Mouse (Mus musculus): ENCODE results near the gene Ssmem1. TPM values are rescaled to one million over a fixed set of nuclear protein-coding genes. Genes with fewer than 3 reads are reported as not detected.
A peak's percentile ranks its signal among the peaks of the same experiment; 100 is the strongest.

The Ssmem1 gene
- polyA plus RNA-seq, 1 experiment from 2014 or later: not detected

- no peaks in the 10 kb centered on the region for H3K27me3 ChIP-seq (replicated peaks)
- peaks cover 5% of the 10 kb centered on the region; the same call in 1 of the 2 replicates for H3K9me3 ChIP-seq
- H3K4me3 ChIP-seq: no peak overlapping the region
- peaks cover 24% of the 10 kb centered on the region for H3K4me1 ChIP-seq
- 92% methylated on average over 5 of the region's 5 CpGs for WGBS
- no peak overlapping the region for H3K9ac ChIP-seq
- no peaks in the 10 kb centered on the region for H3K36me3 ChIP-seq
- H3K4me2 ChIP-seq: no peak overlapping the region
- ATAC-seq (ENCODE audit: extremely low read depth, insufficient number of reproducible peaks, low FRiP score, low TSS enrichment): no peak
- H3K27ac ChIP-seq (replicated peaks): no peak overlapping the region
Measured at GRCm38 (mm10) chr6:30554621-30555170, 45.0 kb downstream of the Ssmem1 start.

- Histone ChIP-seq H3K27me3 (replicated peaks) (no peaks in the 10 kb centered on the region), H3K27ac (replicated peaks) (no peak overlapping the region), H3K9ac (no peak overlapping the region), H3K4me2 (no peak overlapping the region), H3K36me3 (no peaks in the 10 kb centered on the region), H3K9me3 (peaks cover under 1% of the 10 kb centered on the region; the same call in 1 of the 2 replicates), H3K4me1 (peaks cover 24% of the 10 kb centered on the region), H3K4me3 (no peak overlapping the region)
- WGBS: 13% methylated on average over 2 of the region's 9 CpGs
- ATAC-seq (ENCODE audit: extremely low read depth, insufficient number of reproducible peaks, low FRiP score, low TSS enrichment): no peak
Measured at GRCm38 (mm10) chr6:30556080-30556479, 46.4 kb downstream of the Ssmem1 start.

GRCm38 (mm10) chr6:30559726-30560125 lies 50.1 kb downstream of the Ssmem1 start:
- Histone ChIP-seq H3K27me3 (replicated peaks) (no peaks in the 10 kb centered on the region), H3K27ac (replicated peaks) (no peak overlapping the region), H3K4me2 (no peak overlapping the region), H3K4me3 (no peak overlapping the region), H3K4me1 (peaks cover 16% of the 10 kb centered on the region; the same call in 1 of the 2 replicates), H3K9ac (no peak overlapping the region), H3K36me3 (no peaks in the 10 kb centered on the region), H3K9me3 (no peaks in the 10 kb centered on the region)
- no peak for ATAC-seq (ENCODE audit: extremely low read depth, insufficient number of reproducible peaks, low FRiP score, low TSS enrichment)
- 48% methylated on average over 1 of the region's 1 CpGs for WGBS

- no peak for ATAC-seq (ENCODE audit: extremely low read depth, insufficient number of reproducible peaks, low FRiP score, low TSS enrichment)
- Histone ChIP-seq H3K27ac (replicated peaks) (no peak overlapping the region), H3K27me3 (replicated peaks) (no peaks in the 10 kb centered on the region), H3K9me3 (no peaks in the 10 kb centered on the region), H3K9ac (no peak overlapping the region), H3K4me2 (no peak overlapping the region), H3K36me3 (no peaks in the 10 kb centered on the region), H3K4me1 (peaks cover 8% of the 10 kb centered on the region; the same call in 1 of the 2 replicates), H3K4me3 (no peak overlapping the region)
- WGBS: 72% methylated on average over 4 of the region's 4 CpGs
Measured at GRCm38 (mm10) chr6:30562132-30562531, 52.5 kb downstream of the Ssmem1 start.

GRCm38 (mm10) chr6:30563575-30563974 lies 53.9 kb downstream of the Ssmem1 start:
- Histone ChIP-seq H3K27me3 (replicated peaks) (no peaks in the 10 kb centered on the region), H3K4me1 (peaks cover 16% of the 10 kb centered on the region), H3K4me3 (no peak overlapping the region), H3K4me2 (no peak overlapping the region), H3K9me3 (no peaks in the 10 kb centered on the region), H3K9ac (no peak overlapping the region), H3K27ac (replicated peaks) (no peak overlapping the region), H3K36me3 (no peaks in the 10 kb centered on the region)
- ATAC-seq (ENCODE audit: extremely low read depth, insufficient number of reproducible peaks, low FRiP score, low TSS enrichment): no peak
- WGBS: 66% methylated on average over 6 of the region's 6 CpGs

GRCm38 (mm10) chr6:30564051-30564450 lies 54.4 kb downstream of the Ssmem1 start:
- H3K27me3 ChIP-seq (replicated peaks): no peaks in the 10 kb centered on the region
- WGBS: 84% methylated on average over 6 of the region's 6 CpGs
- no peak overlapping the region for H3K9ac ChIP-seq
- H3K36me3 ChIP-seq: no peaks in the 10 kb centered on the region
- H3K4me1 ChIP-seq: peaks cover 19% of the 10 kb centered on the region
- no peak overlapping the region for H3K27ac ChIP-seq (replicated peaks)
- ATAC-seq (ENCODE audit: extremely low read depth, insufficient number of reproducible peaks, low FRiP score, low TSS enrichment): no peak
- no peak overlapping the region for H3K4me3 ChIP-seq
- H3K4me2 ChIP-seq: no peak overlapping the region
- H3K9me3 ChIP-seq: no peaks in the 10 kb centered on the region

GRCm38 (mm10) chr6:30568069-30568468 lies 58.4 kb downstream of the Ssmem1 start, which contains the start of gene Cpa4:
Gene Cpa4, plus strand, starts transcription at chr6:30568369.
- no peak within 1 kb of the TSS for H3K9ac ChIP-seq
- peaks cover 50% of the 10 kb centered on the region for H3K4me1 ChIP-seq
- no peaks in the 10 kb centered on the region for H3K27me3 ChIP-seq (replicated peaks)
- H3K9me3 ChIP-seq: no peaks in the 10 kb centered on the region
- no peak within 1 kb of the TSS for H3K27ac ChIP-seq (replicated peaks)
- H3K4me2 ChIP-seq: no peak within 1 kb of the TSS
- H3K36me3 ChIP-seq: no peaks in the 10 kb centered on the region
- no peak within 1 kb of the TSS for H3K4me3 ChIP-seq
- no peak for ATAC-seq (ENCODE audit: extremely low read depth, insufficient number of reproducible peaks, low FRiP score, low TSS enrichment)
- WGBS: 57% methylated on average over 5 of the region's 5 CpGs

- no peak for ATAC-seq (ENCODE audit: extremely low read depth, insufficient number of reproducible peaks, low FRiP score, low TSS enrichment)
- H3K27me3 ChIP-seq (replicated peaks): no peaks in the 10 kb centered on the region
- no peaks in the 10 kb centered on the region for H3K36me3 ChIP-seq
- H3K9ac ChIP-seq: no peak overlapping the region
- peak overlapping the region; percentile 49; the same call in 1 of the 2 replicates for H3K27ac ChIP-seq (replicated peaks)
- no peak overlapping the region for H3K4me2 ChIP-seq
- H3K9me3 ChIP-seq: no peaks in the 10 kb centered on the region
- H3K4me3 ChIP-seq: no peak overlapping the region
- H3K4me1 ChIP-seq: peaks cover 52% of the 10 kb centered on the region
- WGBS: 82% methylated on average over 10 of the region's 10 CpGs
Measured at GRCm38 (mm10) chr6:30569331-30569730, 59.7 kb downstream of the Ssmem1 start.

Other genes starting within 250 kb of the Ssmem1 start
- gene Ube2h, start 205.3 kb upstream of the Ssmem1 start, polyA plus RNA-seq (2015; fragmentation: Nextera tagmentation; extraction: Ambion mirVana): 46.6 and 49.8 TPM in 2 replicates
- gene Zc3hc1, start 118.8 kb upstream of the Ssmem1 start, polyA plus RNA-seq (2015; fragmentation: Nextera tagmentation; extraction: Ambion mirVana): 44.2 and 46.0 TPM in 2 replicates
- gene Klhdc10, start 108.0 kb upstream of the Ssmem1 start, polyA plus RNA-seq (2015; fragmentation: Nextera tagmentation; extraction: Ambion mirVana): 16.6 and 19.0 TPM in 2 replicates
- 24.2 and 25.6 TPM in 2 replicates for gene Tmem209, start 66 bp upstream of the Ssmem1 start, polyA plus RNA-seq (2015; fragmentation: Nextera tagmentation; extraction: Ambion mirVana)
- 4.6 and 6.9 TPM in 2 replicates for gene Cpa2, start 31.7 kb downstream of the Ssmem1 start, polyA plus RNA-seq (2015; fragmentation: Nextera tagmentation; extraction: Ambion mirVana)
- gene Cpa4, start 58.5 kb downstream of the Ssmem1 start, polyA plus RNA-seq (2015; fragmentation: Nextera tagmentation; extraction: Ambion mirVana): 2.5 and 3.3 TPM in 2 replicates
- 0.90 and 0.97 TPM in 2 replicates for gene Cpa5, start 101.2 kb downstream of the Ssmem1 start, polyA plus RNA-seq (2015; fragmentation: Nextera tagmentation; extraction: Ambion mirVana)
- 2.1 and 3.9 TPM in 2 replicates for gene Cpa1, start 129.4 kb downstream of the Ssmem1 start, polyA plus RNA-seq (2015; fragmentation: Nextera tagmentation; extraction: Ambion mirVana)
- 11.0 and 12.2 TPM in 2 replicates for gene Cep41, start 183.9 kb downstream of the Ssmem1 start, polyA plus RNA-seq (2015; fragmentation: Nextera tagmentation; extraction: Ambion mirVana)
- gene Mest, start 213.7 kb downstream of the Ssmem1 start, polyA plus RNA-seq (2015; fragmentation: Nextera tagmentation; extraction: Ambion mirVana): 2,537 and 2,584 TPM in 2 replicates

All from heart, embryonic 13.5 days (tissue).